Mouse (Mus musculus) myocyte (in vitro differentiated cells): ENCODE measurements at regions not wholly inside any gene's neighbourhood (a gene's known extent, or its start where the extent isn't known, plus 50 kb on each side); places are given as distances from the start of the nearest gene placed in this dataset.

Experiments used
- E2F4 ChIP-seq: IDR thresholded peaks from one replicate; pipeline ENCODE4 v1.6.1; 2011; ENCODE audit warnings: mild to moderate bottlenecking, control low read depth, moderate library complexity; ENCODE audit not compliant: insufficient read depth
- POLR2A ChIP-seq: IDR thresholded peaks from one replicate; pipeline ENCODE4 v1.6.1; 2011; ENCODE audit warnings: low read depth, mild to moderate bottlenecking, control low read depth, moderate library complexity; ENCODE audit not compliant: insufficient read length
- POLR2AphosphoS2 ChIP-seq: IDR thresholded peaks from one replicate; pipeline ENCODE4 v1.6.1; 2011; ENCODE audit warnings: low read depth, control low read depth; ENCODE audit not compliant: insufficient read length
- TCF12 ChIP-seq: IDR thresholded peaks from one replicate; pipeline ENCODE4 v1.6.1; 2011; ENCODE audit warnings: mild to moderate bottlenecking, control low read depth; ENCODE audit not compliant: poor library complexity, insufficient read depth, severe bottlenecking
- USF1 ChIP-seq: IDR thresholded peaks from one replicate; pipeline ENCODE4 v1.6.1; 2011; ENCODE audit warnings: low read depth, mild to moderate bottlenecking, control low read depth, moderate library complexity

DNA sequence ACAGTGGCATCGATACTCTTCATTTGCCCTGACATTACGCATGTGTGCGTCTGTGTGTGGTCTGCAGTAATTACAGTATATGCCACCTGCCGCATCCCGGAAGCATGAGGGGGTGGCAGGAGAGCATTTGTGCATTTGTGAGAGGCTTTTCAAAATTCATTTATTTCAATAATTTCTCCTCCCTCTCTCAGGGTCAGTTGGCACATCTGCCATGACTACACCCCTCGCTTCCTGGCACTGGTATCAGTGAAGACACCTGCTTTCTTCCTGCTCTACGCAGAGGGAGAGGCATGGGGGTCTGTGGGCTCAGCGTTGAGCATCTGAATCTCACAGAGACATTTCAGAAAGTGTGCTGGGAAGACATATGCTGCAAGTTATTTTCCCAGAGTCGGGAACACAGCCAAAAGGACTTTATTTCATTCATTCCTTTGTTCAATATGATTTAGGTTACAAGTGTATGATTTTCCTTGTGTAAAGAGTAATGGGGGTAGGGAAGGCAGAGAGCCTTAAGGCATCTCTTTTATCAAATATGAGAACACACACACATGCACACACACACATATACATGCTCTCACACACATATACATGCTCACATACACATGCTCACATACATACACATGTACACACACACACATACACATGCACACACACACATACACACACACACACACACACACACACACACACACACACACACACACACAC is 262.2 kb upstream of the Klhl29 start:
- no peak for TF ChIP-seq POLR2A
- TF ChIP-seq E2F4 = no peak
- no peak for TF ChIP-seq TCF12
- TF ChIP-seq POLR2AphosphoS2 = no peak
- TF ChIP-seq USF1 = no peak
